Mouse (Mus musculus) kidney, postnatal 0 days (tissue): ENCODE measurements at regions not wholly inside any gene's neighbourhood (a gene's known extent, or its start where the extent isn't known, plus 50 kb on each side); places are given as distances from the start of the nearest gene placed in this dataset.

ENCODE experiments used
- ATAC-seq: fragments of 200-750 bp; cut with Nextera tagmentation; replicated peaks from 2 replicates; pipeline ENCODE4 v1.8.0; 2017; ENCODE audit warnings: low read depth, moderate number of reproducible peaks, moderate TSS enrichment, moderate library complexity; ENCODE audit not compliant: low FRiP score
- DNase-seq: peaks from one replicate; pipeline ENCODE4 v3.0.0-alpha.2; 2016; ENCODE audit warnings: low spot score
- H3K27ac ChIP-seq: fragments of 300-500 bp; sonication (generic); 2 replicates; pipeline ENCODE4 v1.5.1; 2014; ENCODE audit warnings: mild to moderate bottlenecking
- H3K27me3 ChIP-seq: fragments of 300-500 bp; sonication (generic); 2 replicates; pipeline ENCODE4 v1.6.1; 2014; ENCODE audit warnings: low read length, mixed read lengths; ENCODE audit not compliant: insufficient read depth
- H3K36me3 ChIP-seq: fragments of 300-500 bp; sonication (generic); 2 replicates; pipeline ENCODE4 v1.6.1; 2014; ENCODE audit warnings: low read length, mixed read lengths; ENCODE audit not compliant: insufficient read depth
- H3K4me1 ChIP-seq: fragments of 300-500 bp; sonication (generic); replicated peaks from 2 replicates; pipeline ENCODE4 v1.6.1; 2014; ENCODE audit warnings: antibody characterized with exemption, low read length, mixed read lengths; ENCODE audit not compliant: insufficient read depth
- H3K4me2 ChIP-seq: fragments of 300-500 bp; sonication (generic); 2 replicates; pipeline ENCODE4 v1.6.1; 2014; ENCODE audit warnings: mild to moderate bottlenecking, low read length, moderate library complexity, mixed read lengths
- H3K4me3 ChIP-seq: fragments of 300-500 bp; sonication (generic); replicated peaks from 2 replicates; pipeline ENCODE4 v1.5.1; 2014; ENCODE audit warnings: low read depth, low read length
- H3K9ac ChIP-seq: fragments of 300-500 bp; sonication (generic); 2 replicates; pipeline ENCODE4 v1.6.1; 2014; ENCODE audit warnings: low read depth, low read length
- H3K9me3 ChIP-seq: fragments of 300-500 bp; sonication (generic); replicated peaks from 2 replicates; pipeline ENCODE4 v1.6.1; 2016; ENCODE audit warnings: low read length, inconsistent platforms, mixed read lengths
- CTCF ChIP-seq: IDR thresholded peaks from 2 replicates; pipeline ENCODE4 v1.5.1; 2016; ENCODE audit warnings: antibody characterized with exemption, low read depth, mild to moderate bottlenecking, moderate library complexity
- WGBS: fragments of 180-500 bp; shearing (Covaris S2); extraction: QIAGEN DNeasy Blood & Tissue Kit; methylation state at CpG from one replicate; pipeline ENCODE4 v1.1.7; 2014; 5-methylcytosine and 5-hydroxymethylcytosine counted together

DNA sequence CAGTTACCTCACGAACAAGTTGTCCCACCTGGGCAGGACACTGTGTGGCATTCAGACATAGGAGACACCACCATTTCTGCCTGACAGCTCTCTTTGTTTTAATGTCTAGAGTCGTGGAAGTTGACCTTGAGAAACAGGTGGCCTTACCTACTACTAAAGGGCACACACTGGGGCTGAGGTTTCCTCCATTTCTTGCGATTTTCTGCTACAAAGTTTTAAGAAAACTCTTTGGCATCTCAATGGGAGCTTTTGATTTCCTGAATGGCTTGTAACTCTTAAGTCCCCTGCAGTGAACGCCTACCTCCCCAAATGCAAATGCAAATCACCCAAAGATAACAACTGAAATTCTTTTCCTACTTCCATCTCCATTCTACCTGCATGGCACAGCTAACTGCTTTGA is 273.4 kb upstream of the Bmp2 start:
- H3K27ac ChIP-seq, result no peak overlapping the region
- DNase-seq, result no peak
- 57% methylated on average over 4 of the region's 4 CpGs for WGBS
- H3K4me2 ChIP-seq, result no peak overlapping the region
- no peaks in the 10 kb centered on the region for H3K27me3 ChIP-seq
- H3K4me1 ChIP-seq, result no peaks in the 10 kb centered on the region
- no peak for TF ChIP-seq CTCF
- H3K9ac ChIP-seq, result no peak overlapping the region
- H3K36me3 ChIP-seq, result no peaks in the 10 kb centered on the region
- no peaks in the 10 kb centered on the region for H3K9me3 ChIP-seq
- no peak for ATAC-seq
- H3K4me3 ChIP-seq, result no peak overlapping the region

DNA sequence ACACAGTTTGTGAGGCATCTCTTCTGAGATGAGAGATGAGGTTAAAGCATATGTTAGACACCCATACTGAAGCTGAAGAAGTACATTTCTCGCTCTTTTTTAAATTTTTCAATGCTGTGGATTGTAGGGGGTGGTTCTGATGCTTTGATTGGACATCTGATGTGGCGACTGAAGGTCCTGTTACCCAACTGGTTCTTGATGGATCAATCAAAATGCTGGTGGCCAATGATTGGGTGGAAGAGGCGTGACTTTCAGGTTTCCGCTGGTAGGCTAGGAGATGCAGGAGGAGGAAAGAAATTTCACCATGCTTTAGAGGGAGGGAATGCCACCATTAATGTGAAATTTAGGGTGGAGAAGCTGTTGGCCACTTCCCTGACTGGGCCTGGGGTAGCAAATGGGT is 272.7 kb upstream of the Bmp2 start:
- H3K27me3 ChIP-seq, result no peaks in the 10 kb centered on the region
- DNase-seq (no peak), ATAC-seq (no peak)
- no peaks in the 10 kb centered on the region for H3K36me3 ChIP-seq
- H3K9ac ChIP-seq, result no peak overlapping the region
- H3K4me3 ChIP-seq, result no peak overlapping the region
- H3K27ac ChIP-seq, result no peak overlapping the region
- no peaks in the 10 kb centered on the region for H3K9me3 ChIP-seq
- WGBS, result 89% methylated on average over 4 of the region's 4 CpGs
- no peak overlapping the region for H3K4me2 ChIP-seq
- no peak for TF ChIP-seq CTCF
- H3K4me1 ChIP-seq, result no peaks in the 10 kb centered on the region

DNA sequence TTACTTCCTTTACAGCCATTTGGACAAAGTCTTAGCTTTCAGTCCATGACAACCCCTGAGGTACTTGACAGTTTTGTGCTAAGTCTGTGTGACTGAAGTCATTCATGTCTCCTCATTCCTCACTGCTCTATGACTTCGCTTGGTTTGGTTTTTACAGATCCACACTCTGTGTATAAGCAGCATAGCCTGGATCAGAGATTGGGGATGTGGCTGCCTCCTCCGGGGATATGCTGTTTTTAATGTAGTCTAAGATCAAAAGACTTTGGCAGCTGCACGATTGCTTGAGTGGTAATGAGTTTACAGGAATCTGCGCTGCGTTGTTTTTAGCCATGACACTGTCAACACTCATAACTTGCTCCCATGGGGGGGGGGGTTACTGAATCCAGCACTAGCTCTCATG is 269.3 kb upstream of the Bmp2 start:
- H3K9ac ChIP-seq, result no peak overlapping the region
- H3K27ac ChIP-seq, result no peak overlapping the region
- H3K4me3 ChIP-seq, result no peak overlapping the region
- H3K4me2 ChIP-seq, result no peak overlapping the region
- no peak for ATAC-seq
- no peak for DNase-seq
- no peak for TF ChIP-seq CTCF
- no peaks in the 10 kb centered on the region for H3K4me1 ChIP-seq
- 62% methylated on average over 5 of the region's 5 CpGs for WGBS
- no peaks in the 10 kb centered on the region for H3K27me3 ChIP-seq
- H3K9me3 ChIP-seq, result no peaks in the 10 kb centered on the region
- H3K36me3 ChIP-seq, result no peaks in the 10 kb centered on the region

DNA sequence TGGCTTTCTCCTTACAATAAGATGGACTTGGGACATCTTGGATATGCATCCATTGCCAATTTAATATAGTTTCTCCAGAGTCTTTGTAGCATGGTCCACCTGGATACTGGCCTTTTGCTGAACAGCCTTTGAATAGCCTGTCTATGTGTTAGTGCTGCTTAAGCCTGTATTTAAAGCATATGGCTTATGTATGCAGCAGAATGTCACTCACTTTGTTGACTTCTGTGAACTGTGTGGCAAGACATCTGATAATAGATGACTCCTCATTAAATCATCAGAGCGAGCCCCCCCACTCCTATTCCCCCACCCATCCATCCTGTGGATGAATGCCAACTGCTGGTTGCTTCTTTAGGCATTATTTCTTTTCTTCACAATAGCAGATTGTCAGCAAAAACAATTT is 268.2 kb upstream of the Bmp2 start:
- Histone ChIP-seq H3K36me3 (no peaks in the 10 kb centered on the region), H3K4me3 (no peak overlapping the region), H3K27me3 (no peaks in the 10 kb centered on the region), H3K27ac (no peak overlapping the region), H3K4me2 (no peak overlapping the region), H3K9ac (no peak overlapping the region), H3K4me1 (no peaks in the 10 kb centered on the region), H3K9me3 (no peaks in the 10 kb centered on the region)
- no peak for TF ChIP-seq CTCF
- ATAC-seq (no peak), DNase-seq (no peak)
- WGBS, result 36% methylated on average over 1 of the region's 1 CpGs

DNA sequence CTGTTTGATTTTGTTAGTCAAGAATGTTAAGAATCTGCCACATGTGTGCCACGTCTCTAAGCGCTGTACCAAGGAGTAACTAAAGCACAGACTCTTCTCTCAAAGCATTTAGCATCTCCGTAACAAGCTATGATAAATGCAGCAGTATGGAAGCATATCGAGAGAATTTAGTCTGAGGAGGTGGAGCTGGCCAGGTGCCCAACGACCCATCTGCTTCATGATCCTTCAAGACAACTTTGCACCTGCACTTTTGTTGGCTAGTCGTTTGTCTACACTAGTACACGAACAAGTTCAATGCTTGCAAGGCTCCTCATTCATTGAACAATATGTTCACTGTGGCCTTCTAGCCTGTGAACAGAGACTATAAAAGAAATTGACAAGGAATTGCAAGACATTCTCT is 257.8 kb upstream of the Bmp2 start:
- H3K27me3 ChIP-seq, result no peaks in the 10 kb centered on the region

DNA sequence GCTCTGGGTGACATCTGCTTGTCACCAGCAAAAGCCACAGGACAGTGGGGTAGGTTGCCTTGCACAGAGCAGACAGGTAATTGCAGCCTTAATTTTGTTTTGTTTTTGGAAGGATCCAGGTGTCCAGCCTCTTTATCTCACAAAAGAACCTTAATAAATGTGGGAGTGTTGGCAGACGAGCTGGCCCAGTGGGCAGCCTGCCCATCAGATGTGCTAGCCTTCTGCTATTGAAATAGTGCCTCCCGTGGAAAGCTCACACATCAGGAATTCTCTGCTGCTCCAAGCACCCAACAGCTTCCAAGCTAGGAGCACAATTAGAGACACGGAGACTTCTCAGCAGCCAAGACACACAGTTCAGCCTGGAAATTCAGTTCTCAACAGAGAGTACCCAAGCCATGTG is 246.0 kb upstream of the Bmp2 start:
- H3K9me3 ChIP-seq, result no peaks in the 10 kb centered on the region
- H3K36me3 ChIP-seq, result no peaks in the 10 kb centered on the region
- ATAC-seq (no peak), DNase-seq (no peak)
- no peak overlapping the region for H3K27ac ChIP-seq
- H3K9ac ChIP-seq, result no peak overlapping the region
- WGBS, result 56% methylated on average over 3 of the region's 3 CpGs
- no peak overlapping the region for H3K4me3 ChIP-seq
- H3K4me2 ChIP-seq, result no peak overlapping the region
- no peaks in the 10 kb centered on the region for H3K4me1 ChIP-seq
- no peaks in the 10 kb centered on the region for H3K27me3 ChIP-seq
- TF ChIP-seq CTCF, result no peak

More for the DNA sequence above, 257.8 kb upstream of the Bmp2 start:
- Histone ChIP-seq H3K36me3 (no peaks in the 10 kb centered on the region), H3K4me2 (no peak overlapping the region), H3K9me3 (no peaks in the 10 kb centered on the region), H3K4me1 (no peaks in the 10 kb centered on the region), H3K4me3 (no peak overlapping the region), H3K9ac (no peak overlapping the region), H3K27ac (no peak overlapping the region)
- WGBS, result 76% methylated on average over 7 of the region's 7 CpGs
- no peak for TF ChIP-seq CTCF
- ATAC-seq (no peak), DNase-seq (no peak)

DNA sequence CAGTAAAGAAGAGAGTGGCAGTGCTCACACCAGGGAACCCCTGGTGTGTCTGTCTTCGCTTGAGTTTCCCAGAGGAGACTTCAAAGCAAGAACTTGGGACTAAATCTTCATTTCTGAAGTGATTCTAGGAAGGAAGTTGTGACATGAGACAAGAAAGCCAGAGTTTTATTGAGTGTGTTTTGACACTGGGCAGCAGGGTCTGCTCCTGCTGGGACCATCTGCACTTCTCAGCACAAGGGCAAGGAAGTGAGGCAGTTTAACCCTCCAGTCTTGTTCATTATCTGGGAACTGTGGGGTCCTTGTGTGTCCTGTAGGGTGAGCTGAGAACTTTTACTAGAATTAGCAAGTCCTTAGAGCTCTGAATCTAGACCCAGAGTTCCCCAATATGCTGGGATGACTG is 241.0 kb upstream of the Bmp2 start:
- Histone ChIP-seq H3K27ac (no peak overlapping the region), H3K27me3 (no peaks in the 10 kb centered on the region), H3K9me3 (no peaks in the 10 kb centered on the region), H3K4me1 (no peaks in the 10 kb centered on the region), H3K4me3 (no peak overlapping the region), H3K36me3 (no peaks in the 10 kb centered on the region), H3K4me2 (no peak overlapping the region), H3K9ac (no peak overlapping the region)
- 29% methylated on average over 1 of the region's 1 CpGs for WGBS
- no peak for TF ChIP-seq CTCF
- ATAC-seq (no peak), DNase-seq (no peak)
